Mouse (Mus musculus): ENCODE data around the gene Gm28036.
"Not testable (repeated sequence)": the region's sequence is repeated elsewhere in the genome, so short reads cannot be mapped to it uniquely, and the experiment has no call there.

Gm28036 gene

GRCm38 (mm10) chr2:156126992-156127391 is at the start of gene Gm28036:
TSS of gene Gm28036 (minus strand) at chr2:156127092.
- no peak for DNase-seq

DNA sequence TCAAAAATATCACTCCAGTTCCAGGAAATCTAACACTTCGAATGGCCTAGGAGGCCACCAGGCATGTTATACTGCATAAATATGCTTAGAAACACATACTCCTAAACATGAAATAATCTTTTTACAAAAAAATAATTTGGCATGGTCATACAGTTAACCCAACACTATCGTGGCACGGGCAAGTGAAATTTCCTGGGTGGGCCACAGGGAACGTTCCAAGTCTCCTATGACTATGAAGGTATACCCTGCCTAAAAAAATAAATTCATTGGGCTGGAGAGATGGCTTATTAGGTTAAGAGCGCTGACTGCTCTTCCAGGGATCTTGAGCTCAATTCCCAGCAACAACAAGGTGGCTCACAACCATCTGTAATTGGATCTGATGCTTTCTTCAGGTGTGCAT is 39.7 kb upstream of the Gm28036 start:
- no peak for DNase-seq

DNA sequence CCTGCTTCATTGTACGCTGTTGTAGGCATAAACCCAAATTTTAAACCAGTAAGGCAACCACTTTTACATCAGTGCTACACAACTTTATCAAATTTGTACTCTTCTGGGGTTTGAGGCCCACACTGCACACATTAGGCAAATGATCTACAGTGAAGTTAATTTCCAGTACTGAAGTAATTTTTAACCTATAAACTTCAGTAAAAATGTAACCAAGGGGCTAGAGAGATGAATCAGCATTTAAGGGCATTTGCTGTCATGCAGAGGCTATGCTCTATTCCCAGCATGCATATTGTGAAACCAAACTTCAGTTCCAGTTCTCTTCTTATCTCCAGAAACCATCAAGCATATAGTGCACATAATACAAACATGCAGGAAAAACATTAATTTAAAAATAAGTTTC is 38.6 kb upstream of the Gm28036 start:
- no peak for DNase-seq

DNA sequence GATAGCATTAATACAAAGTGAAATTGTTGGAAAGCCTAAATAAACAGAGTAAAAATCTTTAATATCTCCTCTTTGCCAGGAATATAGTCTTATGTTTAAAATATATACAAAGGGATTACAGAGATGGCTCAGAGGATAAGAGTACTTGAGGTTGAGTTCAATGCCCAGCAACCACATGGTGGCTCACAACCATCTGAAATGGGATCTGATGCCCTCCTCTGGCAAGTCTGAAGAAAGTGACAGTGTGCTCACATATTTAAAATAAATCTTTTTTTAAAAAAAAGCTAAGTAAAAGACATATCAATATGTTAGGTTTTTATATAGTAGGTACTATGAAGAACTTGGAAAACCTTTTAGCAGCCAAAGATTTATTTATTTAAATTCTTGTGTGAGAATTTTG is 24.6 kb upstream of the Gm28036 start:
- DNase-seq = no peak

DNA sequence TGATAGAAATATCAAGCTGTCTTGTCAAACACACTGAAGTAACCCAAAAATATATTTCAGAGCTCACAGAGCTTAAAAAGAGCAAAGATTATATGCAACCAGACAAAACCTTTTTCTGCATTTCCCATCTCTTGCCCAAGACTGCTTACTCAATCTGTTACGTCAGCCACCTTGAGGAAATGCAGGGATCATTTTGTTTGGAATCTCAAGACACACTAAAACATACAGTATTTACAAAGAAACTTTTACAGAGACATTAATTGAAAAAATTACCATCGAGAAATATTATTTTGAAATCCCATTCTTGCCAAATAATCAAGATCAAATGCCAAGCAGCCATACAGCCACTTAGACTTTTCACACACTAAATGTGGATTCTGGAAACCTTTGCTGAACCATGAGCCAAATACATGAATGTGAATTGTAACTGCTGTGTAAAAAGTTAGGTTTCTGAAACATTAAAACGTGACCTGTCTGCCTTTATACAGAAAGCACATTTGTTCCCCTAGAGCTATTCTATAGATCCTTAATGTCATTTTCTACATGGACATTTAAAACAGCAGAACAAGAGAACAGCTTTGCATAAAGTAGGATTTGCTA is 20.5 kb upstream of the Gm28036 start:
- DNase-seq = no peak

DNA sequence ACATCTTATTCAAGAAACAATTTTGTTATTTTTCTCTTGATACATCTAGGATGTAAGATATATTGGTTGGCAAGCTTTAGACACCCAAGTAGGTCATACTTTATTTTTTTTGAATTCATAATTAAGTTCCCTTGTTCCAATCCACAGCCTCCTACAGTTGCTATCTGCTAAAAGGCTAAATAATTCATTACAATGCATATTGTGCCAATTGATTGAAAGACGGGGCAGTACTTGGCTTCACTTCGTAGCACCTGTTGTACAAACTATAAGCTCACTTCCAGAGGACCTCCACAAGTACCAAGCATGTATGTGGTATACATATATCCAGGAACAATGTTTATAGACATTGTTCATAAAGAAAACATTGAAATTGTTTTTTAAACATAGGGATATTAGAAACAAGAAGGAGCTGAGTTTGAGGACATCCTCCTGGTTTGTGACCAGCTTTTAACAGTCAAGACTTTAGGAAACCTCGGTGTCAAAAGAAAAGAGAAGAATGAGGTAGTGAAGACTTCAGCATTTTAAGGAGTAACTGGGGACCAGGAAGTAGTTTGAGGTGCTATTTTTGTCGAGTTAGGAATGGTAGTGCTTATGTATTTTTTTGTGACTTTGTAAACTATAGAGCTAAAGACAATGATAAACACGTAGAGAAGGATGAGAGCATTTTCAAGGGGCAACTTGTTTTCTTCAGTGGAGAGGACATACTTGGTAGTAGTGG is 19.5 kb upstream of the Gm28036 start:
- DNase-seq = no peak

- DNase-seq = no peak
These were observed 18.7 kb upstream of the Gm28036 start for GRCm38 (mm10) chr2:156145486-156146130.

DNA sequence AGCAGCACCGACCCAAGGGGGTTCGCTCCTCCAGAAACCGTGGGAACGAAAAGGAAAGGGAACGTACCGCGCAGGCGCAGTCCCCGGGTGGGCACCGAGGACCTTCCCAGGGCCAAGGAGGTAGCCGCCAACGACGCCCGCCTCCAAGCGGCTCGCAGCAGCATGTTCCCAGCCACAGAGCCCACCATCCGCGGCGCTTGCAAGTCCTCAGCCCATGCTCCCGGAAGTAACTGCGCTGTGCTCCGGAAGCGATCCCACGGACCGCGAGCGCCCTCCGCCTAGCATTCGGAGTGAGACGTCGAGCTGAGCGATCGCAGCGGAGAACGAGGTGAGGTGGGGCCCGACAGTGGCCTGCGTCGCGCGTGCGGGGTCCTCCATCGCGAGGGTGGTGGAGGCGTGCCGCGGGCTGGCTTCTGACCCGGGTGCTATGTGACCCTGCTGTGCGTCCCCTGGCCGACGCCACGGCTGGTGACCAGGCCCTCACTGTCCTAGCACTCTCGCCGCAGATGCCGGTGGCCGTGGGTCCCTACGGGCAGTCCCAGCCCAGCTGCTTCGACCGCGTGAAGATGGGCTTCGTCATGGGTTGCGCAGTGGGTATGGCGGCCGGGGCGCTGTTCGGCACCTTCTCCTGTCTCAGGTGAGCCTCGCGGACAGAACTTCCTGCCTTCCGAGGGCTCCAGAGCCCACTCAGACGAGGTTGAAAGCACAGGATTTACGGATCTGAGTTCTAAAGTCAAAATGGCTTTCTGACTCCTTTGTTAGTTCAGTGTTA is 17.2 kb upstream of the Gm28036 start, which contains the start of the genes Romo1 and Nfs1:
Romo1 (plus strand) TSS at position 87 of the 772 bp plus-strand sequence.
Nfs1 (minus strand) TSS at position 234 of the 772 bp plus-strand sequence.
- DNase-seq = peak; percentile 90 to 93

GRCm38 (mm10) chr2:156143367-156143766 is 16.5 kb upstream of the Gm28036 start:
- no peak for DNase-seq

GRCm38 (mm10) chr2:156142820-156143219 is 15.9 kb upstream of the Gm28036 start:
- DNase-seq = no peak

GRCm38 (mm10) chr2:156135695-156136094 is 8.8 kb upstream of the Gm28036 start:
- no peak for DNase-seq

- DNase-seq = no peak
These were observed 7.3 kb upstream of the Gm28036 start for GRCm38 (mm10) chr2:156134161-156134560.

GRCm38 (mm10) chr2:156123731-156124130 is 3.2 kb downstream of the Gm28036 start:
- no peak for DNase-seq

GRCm38 (mm10) chr2:156119566-156119965 is 7.3 kb downstream of the Gm28036 start:
- no peak for DNase-seq

- DNase-seq = not testable (repeated sequence)
These were observed 14.8 kb downstream of the Gm28036 start for GRCm38 (mm10) chr2:156112080-156112423.

GRCm38 (mm10) chr2:156111358-156112079 is 15.4 kb downstream of the Gm28036 start, which contains the start of the genes Cpne1 and Rbm12:
TSS of gene Cpne1 (minus strand) at chr2:156111965.
TSS of gene Rbm12 (minus strand) at chr2:156111978.
- peak; percentile 88 to 91 for DNase-seq

- DNase-seq = no peak
These were observed 16.1 kb downstream of the Gm28036 start for GRCm38 (mm10) chr2:156110627-156111357.

GRCm38 (mm10) chr2:156091926-156092325 is 35.0 kb downstream of the Gm28036 start:
- DNase-seq = peak in 1 of 2 experiments; percentile 12

GRCm38 (mm10) chr2:156089799-156090198 is 37.1 kb downstream of the Gm28036 start:
- no peak for DNase-seq

- no peak for DNase-seq
These were observed 39.3 kb downstream of the Gm28036 start for GRCm38 (mm10) chr2:156087391-156088110.

DNA sequence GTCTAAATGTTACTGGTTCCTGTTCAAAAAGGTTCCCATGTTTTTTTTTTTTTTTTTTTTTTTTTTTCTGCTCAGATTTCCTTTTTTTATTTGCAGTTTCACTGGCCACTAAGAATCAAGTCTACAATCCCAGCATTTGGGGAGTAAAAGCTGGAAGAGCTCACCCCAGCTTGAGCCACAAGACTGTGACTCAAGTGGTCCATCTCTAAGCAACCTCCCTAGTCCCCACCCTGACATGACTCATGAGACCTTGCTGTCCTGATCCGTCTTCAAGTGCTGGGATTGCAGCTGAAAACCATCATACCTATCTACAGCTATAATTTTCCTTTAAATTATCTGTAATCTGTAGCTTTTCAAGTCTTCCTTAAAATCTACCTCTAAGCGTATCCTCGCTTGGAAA is 42.4 kb downstream of the Gm28036 start:
- no peak for DNase-seq
